Mouse (Mus musculus) mouse trophoblast stem cell (cell line): ENCODE data around the gene Apol8.

Source experiments
- in situ Hi-C, 2 experiments: fragments of 300-500 bp; cut with MseI, MboI; formaldehyde crosslinking; loops; 2 replicates in 1 of 2; 3 replicates in 1 of 2; pipeline ENCODE4 v1.15.1; 2025

Apol8 gene

GRCm38 (mm10) chr15:77756848-77757247 is at the start of gene Apol8:
TSS of gene Apol8 (minus strand) at chr15:77757003.
- in situ Hi-C loops: no loop called here

GRCm38 (mm10) chr15:77805657-77806056 is 48.9 kb upstream of the Apol8 start:
- in situ Hi-C loops: no loop called here

GRCm38 (mm10) chr15:77804949-77805348 is 48.1 kb upstream of the Apol8 start:
- in situ Hi-C loops: no loop called here

- in situ Hi-C loops: no loop called here
These were observed 47.7 kb upstream of the Apol8 start for GRCm38 (mm10) chr15:77804460-77804859.

GRCm38 (mm10) chr15:77803747-77804146 is 46.9 kb upstream of the Apol8 start:
- in situ Hi-C loops: no loop called here

GRCm38 (mm10) chr15:77802992-77803391 is 46.2 kb upstream of the Apol8 start:
- in situ Hi-C loops: no loop called here

- in situ Hi-C loops: no loop called here
These were observed 44.4 kb upstream of the Apol8 start for GRCm38 (mm10) chr15:77801188-77801587.

GRCm38 (mm10) chr15:77800511-77800910 is 43.7 kb upstream of the Apol8 start:
- in situ Hi-C loops: no loop called here

- in situ Hi-C loops: no loop called here
These were observed 43.0 kb upstream of the Apol8 start for GRCm38 (mm10) chr15:77799491-77800474.

GRCm38 (mm10) chr15:77798664-77799490 is 42.1 kb upstream of the Apol8 start:
- in situ Hi-C loops: no loop called here

GRCm38 (mm10) chr15:77797609-77798411 is 41.0 kb upstream of the Apol8 start:
- in situ Hi-C loops: no loop called here

- in situ Hi-C loops: no loop called here
These were observed 39.7 kb upstream of the Apol8 start for GRCm38 (mm10) chr15:77796409-77797035.

GRCm38 (mm10) chr15:77794908-77795356 is 38.1 kb upstream of the Apol8 start:
- in situ Hi-C loops: no loop called here

- in situ Hi-C loops: no loop called here
These were observed 37.5 kb upstream of the Apol8 start for GRCm38 (mm10) chr15:77794138-77794907.

- in situ Hi-C loops: no loop called here
These were observed 36.8 kb upstream of the Apol8 start for GRCm38 (mm10) chr15:77793554-77793953.

GRCm38 (mm10) chr15:77793094-77793493 is 36.3 kb upstream of the Apol8 start:
- in situ Hi-C loops: no loop called here

GRCm38 (mm10) chr15:77792056-77792455 is 35.3 kb upstream of the Apol8 start:
- in situ Hi-C loops: no loop called here

GRCm38 (mm10) chr15:77790656-77791405 is 34.0 kb upstream of the Apol8 start:
- in situ Hi-C loops: no loop called here

GRCm38 (mm10) chr15:77789186-77789585 is 32.4 kb upstream of the Apol8 start:
- in situ Hi-C loops: no loop called here
